Mouse (Mus musculus) ES-E14 (cell line): ENCODE measurements at regions not wholly inside any gene's neighbourhood (a gene's known extent, or its start where the extent isn't known, plus 50 kb on each side); places are given as distances from the start of the nearest gene placed in this dataset.

ENCODE experiments used
- DNase-seq: peaks from one replicate; pipeline ENCODE4 v3.0.0-alpha.2; 2013; ENCODE audit warnings: low read depth, low spot score
- H3K27ac ChIP-seq: 2 replicates; pipeline ENCODE4 v1.5.1; 2012; ENCODE audit warnings: low read depth, mild to moderate bottlenecking, low read length, moderate library complexity, mixed read lengths; ENCODE audit not compliant: poor library complexity, insufficient read depth, severe bottlenecking
- H3K36me3 ChIP-seq: 2 replicates; pipeline ENCODE4 v1.6.1; 2012; ENCODE audit warnings: mild to moderate bottlenecking, low read length, moderate library complexity, mixed read lengths; ENCODE audit not compliant: control insufficient read depth, poor library complexity, insufficient read depth, severe bottlenecking
- H3K4me1 ChIP-seq, 2 experiments: fragments of 150-350 bp in 1 of 2; sonication (generic) in 1 of 2; 2 replicates each; pipeline ENCODE4 v1.6.1; 2012; ENCODE audit warnings: low read length in 2 of 2, mild to moderate bottlenecking in 1 of 2, mixed read lengths in 1 of 2; ENCODE audit not compliant: control insufficient read depth in 2 of 2, insufficient read depth in 2 of 2, poor library complexity in 1 of 2
- H3K4me3 ChIP-seq, 2 experiments: fragments of 150-350 bp in 1 of 2; sonication (generic) in 1 of 2; 2 replicates each; pipeline ENCODE4 v1.5.1; 2012; ENCODE audit warnings: low read length in 2 of 2, low read depth in 1 of 2, mild to moderate bottlenecking in 1 of 2, mixed read lengths in 1 of 2; ENCODE audit not compliant: insufficient read depth in 1 of 2, poor library complexity in 1 of 2, severe bottlenecking in 1 of 2
- H3K9ac ChIP-seq: 2 replicates; pipeline ENCODE4 v1.6.1; 2012; ENCODE audit warnings: low read depth, mild to moderate bottlenecking, low read length, mixed read lengths; ENCODE audit not compliant: poor library complexity, insufficient read depth, severe bottlenecking
- H3K9me3 ChIP-seq: fragments of 150-350 bp; sonication (generic); 2 replicates; pipeline ENCODE4 v1.6.1; 2012; ENCODE audit warnings: low read depth, mild to moderate bottlenecking, low read length; ENCODE audit not compliant: control insufficient read depth, insufficient read depth
- CHD2 ChIP-seq: IDR thresholded peaks from 2 replicates; pipeline ENCODE4 v1.6.1; 2014; ENCODE audit warnings: mild to moderate bottlenecking, low read depth, low read length, inconsistent platforms
- HCFC1 ChIP-seq: IDR thresholded peaks from 2 replicates; pipeline ENCODE4 v1.6.1; 2012; ENCODE audit warnings: low read length, inconsistent platforms, borderline replicate concordance; ENCODE audit not compliant: insufficient read depth
- MAFK ChIP-seq: IDR thresholded peaks from 2 replicates; pipeline ENCODE4 v1.6.1; 2014; ENCODE audit warnings: mild to moderate bottlenecking, low read depth, low read length, inconsistent platforms; ENCODE audit not compliant: insufficient read depth
- ZC3H11A ChIP-seq: IDR thresholded peaks from 2 replicates; pipeline ENCODE4 v1.6.1; 2012; ENCODE audit warnings: low read depth, mild to moderate bottlenecking, inconsistent platforms, low read length, borderline replicate concordance
- ZNF384 ChIP-seq: IDR thresholded peaks from 2 replicates; pipeline ENCODE4 v1.6.1; 2012; ENCODE audit warnings: low read depth, low read length, inconsistent platforms
- in situ Hi-C, 2 experiments: fragments of 600-800 bp; cut with MboI; formaldehyde crosslinking; loops; one replicate each; pipeline ENCODE4 v1.15.1; 2025; ENCODE audit warnings: low sequenced_read_pairs in 2 of 2, inconsistent platforms in 1 of 2; ENCODE audit not compliant: unreplicated experiment in 2 of 2

DNA sequence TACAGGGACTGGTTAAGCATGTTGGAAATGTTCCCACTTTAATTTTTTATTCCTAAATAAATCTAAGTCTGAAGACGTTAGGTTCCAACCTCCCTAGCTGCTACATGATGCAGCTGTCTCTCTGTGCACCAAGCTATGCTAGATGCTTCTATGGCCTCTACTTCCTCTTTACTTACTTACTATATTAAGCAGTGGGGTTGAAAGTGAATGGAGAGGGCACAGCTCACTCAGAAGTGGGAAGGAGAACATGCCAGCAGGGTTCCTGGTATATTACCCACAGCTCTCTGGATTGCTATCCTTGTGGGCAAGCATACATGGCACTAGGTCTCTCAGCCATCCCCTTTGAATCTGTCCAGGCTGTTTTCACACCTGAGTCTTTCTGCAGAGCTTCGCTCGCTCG, 61.4 kb upstream of the Nabp1 start:
- H3K4me3 ChIP-seq, result no peak overlapping the region
- H3K4me1 ChIP-seq, result peaks cover 4 to 6% of the 10 kb centered on the region in 2 experiments
- no peak overlapping the region for H3K9ac ChIP-seq
- in situ Hi-C loops, result no loop called here
- H3K27ac ChIP-seq, result no peak overlapping the region
- no peak for TF ChIP-seq ZC3H11A
- TF ChIP-seq ZNF384, result no peak
- no peak for TF ChIP-seq HCFC1
- DNase-seq, result no peak
- no peaks in the 10 kb centered on the region for H3K9me3 ChIP-seq
- no peaks in the 10 kb centered on the region for H3K36me3 ChIP-seq

- DNase-seq, result no peak
- no peak for TF ChIP-seq HCFC1
- TF ChIP-seq MAFK, result no peak
- TF ChIP-seq ZNF384, result no peak
- no peak for TF ChIP-seq ZC3H11A
- no peak for TF ChIP-seq CHD2
- in situ Hi-C loops, result no loop called here
- Histone ChIP-seq H3K4me3 (no peak overlapping the region), H3K9ac (no peak overlapping the region), H3K27ac (no peak overlapping the region), H3K4me1 (peaks cover 4 to 6% of the 10 kb centered on the region in 2 experiments), H3K36me3 (no peaks in the 10 kb centered on the region), H3K9me3 (no peaks in the 10 kb centered on the region)
Observed at GRCm38 (mm10) chr1:51538836-51539235, 60.6 kb upstream of the Nabp1 start.

DNA sequence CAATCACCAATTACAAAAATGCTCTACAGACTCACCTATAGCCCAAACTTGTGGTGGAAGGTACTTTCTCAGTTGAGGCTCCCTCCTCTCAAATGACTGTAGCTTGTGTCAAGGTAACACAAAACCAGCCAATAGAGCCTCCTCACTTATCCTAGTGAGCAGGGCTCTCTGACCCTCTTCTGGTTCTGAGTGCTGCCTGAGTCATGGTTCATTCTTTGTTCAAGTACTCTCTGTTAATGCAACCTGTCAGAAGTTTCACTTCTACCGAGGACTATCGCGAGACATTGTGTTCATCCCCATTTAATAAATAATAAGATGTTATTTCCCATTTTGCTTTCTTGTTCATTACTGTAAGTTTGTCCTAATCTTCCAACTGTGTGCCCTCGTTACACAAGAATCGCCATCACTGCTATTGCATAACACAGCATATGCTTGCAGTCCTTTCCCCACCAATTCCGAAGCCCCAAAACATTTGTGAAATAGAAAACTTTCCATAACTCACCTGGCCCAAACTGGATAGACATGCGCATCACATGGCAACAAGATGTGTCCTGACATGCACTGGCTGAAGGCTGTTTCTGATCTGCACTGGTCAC, 59.6 kb upstream of the Nabp1 start:
- Histone ChIP-seq H3K27ac (no peak overlapping the region), H3K4me1 (peaks cover 4 to 6% of the 10 kb centered on the region in 2 experiments), H3K9me3 (no peaks in the 10 kb centered on the region), H3K9ac (no peak overlapping the region), H3K36me3 (no peaks in the 10 kb centered on the region), H3K4me3 (no peak overlapping the region)
- no peak for DNase-seq
- TF ChIP-seq ZC3H11A (no peak), HCFC1 (no peak), MAFK (no peak)
- in situ Hi-C loops, result no loop called here

DNA sequence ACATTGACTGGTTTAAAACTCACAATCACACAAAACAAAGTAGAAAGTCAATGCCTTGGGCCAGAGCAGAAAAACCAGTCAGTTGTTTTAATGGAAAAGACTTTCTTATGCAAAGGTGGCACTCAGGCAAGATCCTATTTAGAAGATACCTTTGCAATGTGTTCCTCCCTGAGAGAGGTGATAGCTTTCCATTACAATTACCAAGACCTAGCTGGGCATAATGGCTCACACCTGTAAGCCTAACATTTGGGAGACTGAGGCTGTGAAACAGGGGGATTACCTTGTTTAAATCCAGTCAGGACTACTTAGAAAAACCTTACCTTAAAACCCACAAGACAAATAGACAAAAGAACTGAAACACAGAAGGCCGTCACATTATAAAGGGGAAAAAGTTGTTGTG, 57.9 kb upstream of the Nabp1 start:
- peaks cover 4 to 6% of the 10 kb centered on the region in 2 experiments for H3K4me1 ChIP-seq
- in situ Hi-C loops, result no loop called here
- peak overlapping the region; percentile 58; the same call in 1 of the 2 replicates for H3K27ac ChIP-seq
- H3K9me3 ChIP-seq, result no peaks in the 10 kb centered on the region
- TF ChIP-seq HCFC1 (no peak), CHD2 (peak; percentile 12; the same call in 1 of the 2 replicates)
- no peak overlapping the region for H3K4me3 ChIP-seq
- DNase-seq, result peak; percentile 47
- no peak overlapping the region for H3K9ac ChIP-seq
- no peaks in the 10 kb centered on the region for H3K36me3 ChIP-seq

DNA sequence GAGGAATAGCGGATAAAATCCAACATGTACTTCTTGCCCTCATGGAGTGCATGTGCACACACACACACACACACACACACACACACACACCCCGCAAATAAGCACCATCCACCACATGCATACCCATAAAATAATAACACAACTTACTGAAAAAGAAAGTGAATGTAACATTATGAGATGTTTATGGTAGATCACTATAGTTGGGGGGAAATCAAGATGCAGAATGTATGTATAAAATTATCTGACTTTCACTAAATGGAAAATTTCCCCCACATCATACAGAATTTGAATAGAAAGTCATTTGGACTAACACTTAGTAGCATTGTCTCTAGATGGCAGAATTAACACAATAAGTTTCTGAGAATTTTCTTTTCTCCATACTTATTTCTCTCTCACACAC, 57.2 kb upstream of the Nabp1 start:
- peaks cover 4 to 6% of the 10 kb centered on the region in 2 experiments for H3K4me1 ChIP-seq
- no peak for DNase-seq
- no peak overlapping the region for H3K4me3 ChIP-seq
- no peaks in the 10 kb centered on the region for H3K9me3 ChIP-seq
- in situ Hi-C loops, result no loop called here
- H3K27ac ChIP-seq, result no peak overlapping the region
- no peaks in the 10 kb centered on the region for H3K36me3 ChIP-seq
- H3K9ac ChIP-seq, result no peak overlapping the region
- TF ChIP-seq HCFC1 (no peak), ZNF384 (no peak)
